Mouse (Mus musculus) heart, adult 2 months (tissue): Measurements from ENCODE around the gene Cmtm4. TPM values are rescaled to one million over a fixed set of nuclear protein-coding genes. Genes with fewer than 3 reads are reported as not detected.
A peak's percentile ranks its signal among the peaks of the same experiment; 100 is the strongest.
"Not testable (repeated sequence)": the region's sequence is repeated elsewhere in the genome, so short reads cannot be mapped to it uniquely, and the experiment has no call there.

ENCODE experiments used
- DNase-seq, 2 experiments: peaks; one replicate each; pipeline ENCODE4 v3.0.0; 2021
- H3K27ac ChIP-seq: fragments of 200-600 bp; 2 replicates; pipeline ENCODE4 v1.8.1; 2022
- H3K27me3 ChIP-seq: fragments of 200-500 bp; 2 replicates; pipeline ENCODE4 v1.6.1; 2012; ENCODE audit warnings: mild to moderate bottlenecking, low read length, inconsistent platforms, mixed read lengths; ENCODE audit not compliant: control insufficient read depth, insufficient read depth
- H3K36me3 ChIP-seq: fragments of 200-500 bp; 2 replicates; pipeline ENCODE4 v1.6.1; 2012; ENCODE audit warnings: low read length, inconsistent platforms; ENCODE audit not compliant: control insufficient read depth, insufficient read depth
- H3K4me1 ChIP-seq: fragments of 200-500 bp; 2 replicates; pipeline ENCODE4 v1.6.1; 2011; ENCODE audit warnings: low read length; ENCODE audit not compliant: control insufficient read depth, insufficient read depth
- H3K4me3 ChIP-seq: fragments of 200-600 bp; 2 replicates; pipeline ENCODE4 v1.8.1; 2022
- H3K79me2 ChIP-seq: fragments of 200-500 bp; replicated peaks from 2 replicates; pipeline ENCODE4 v1.6.1; 2012; ENCODE audit warnings: mild to moderate bottlenecking, inconsistent platforms, low read length, moderate library complexity, mixed read lengths; ENCODE audit not compliant: control insufficient read depth, insufficient read depth
- H3K9ac ChIP-seq: fragments of 200-500 bp; 2 replicates; pipeline ENCODE4 v1.6.1; 2012; ENCODE audit warnings: low read depth, mild to moderate bottlenecking, control low read depth, inconsistent platforms, low read length, mixed read lengths
- CTCF ChIP-seq: fragments of 200-600 bp; IDR thresholded peaks from 2 replicates; pipeline ENCODE4 v1.8.1; 2022; ENCODE audit warnings: antibody characterized with exemption, mild to moderate bottlenecking, moderate library complexity
- EP300 ChIP-seq: fragments of 200-500 bp; IDR thresholded peaks from 2 replicates; pipeline ENCODE4 v1.6.1; 2011; ENCODE audit warnings: low read depth, low read length, control low read depth; ENCODE audit not compliant: insufficient read depth
- POLR2A ChIP-seq: fragments of 200-500 bp; IDR thresholded peaks from 2 replicates; pipeline ENCODE4 v1.6.1; 2011; ENCODE audit warnings: mild to moderate bottlenecking, low read depth, low read length, control low read depth; ENCODE audit not compliant: insufficient read depth
- WGBS: fragments of 180-500 bp; shearing (Covaris S2); methylation state at CpG from one replicate; pipeline ENCODE4 v1.1.7; 2018; 5-methylcytosine and 5-hydroxymethylcytosine counted together
- intact Hi-C: fragments of 180-260 bp; cut with DNase I; formaldehyde crosslinking; loops from one replicate; pipeline ENCODE4 v1.15.1; 2025
- polyA plus RNA-seq: library from polyadenylated mRNA; depleted of rRNA; stranded (reverse); fragments of >200 nt; gene quantifications from 2 replicates; pipeline ENCODE4 v1.2.3, GENCODE M21; 2012
- total RNA-seq, 2 experiments: library from RNA; stranded (reverse); gene quantifications; 2 replicates each; pipeline ENCODE4 v1.2.3; 2021

Cmtm4 gene
- total and polyA plus RNA-seq, 3 experiments, result 7.3 to 11.4 (median 10.0) TPM

- intact Hi-C loops, result loop anchor here (10.0 kb wide), 1 partner anchor 228 kb away; the partner anchor contains the start of gene Cdh5
- Histone ChIP-seq H3K27me3 (no peaks in the 10 kb centered on the region), H3K27ac (no peak overlapping the region)
Observed at GRCm38 (mm10) chr8:104332665-104333631, 62.7 kb downstream of the Cmtm4 start.

DNA sequence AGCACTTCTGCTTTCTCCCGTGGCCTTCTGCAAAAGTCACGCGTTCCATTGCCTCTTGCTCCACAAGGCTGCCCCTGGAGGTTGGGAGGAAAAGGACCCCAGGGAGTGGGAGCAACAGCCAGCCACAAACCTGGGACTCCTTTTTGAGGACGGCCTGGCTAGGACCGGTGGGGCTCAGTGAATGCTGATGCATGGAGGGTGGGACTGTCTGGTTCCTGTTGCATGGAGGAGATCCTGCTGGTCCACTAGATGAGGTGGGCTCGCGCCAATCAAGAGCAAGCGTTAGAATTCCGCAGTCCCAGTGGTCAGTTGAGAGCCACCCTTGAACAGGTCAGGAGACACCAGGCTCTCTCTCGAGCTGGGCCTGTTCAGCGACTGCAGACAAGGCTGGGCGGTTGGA lies 73.7 kb downstream of the Cmtm4 start, which contains the start of gene Cmtm2b:
Cmtm2b (plus strand) TSS at position 301 of the 400 bp plus-strand sequence.
- not testable (repeated sequence) for H3K27ac ChIP-seq, H3K9ac ChIP-seq, H3K27me3 ChIP-seq, DNase-seq, H3K79me2 ChIP-seq, H3K4me1 ChIP-seq, H3K4me3 ChIP-seq, H3K36me3 ChIP-seq
- intact Hi-C loops, result loop anchor here (1.0 kb wide), 1 partner anchor 29 kb away; the partner anchor contains the start of gene Cmtm2a
- 86% methylated on average over 12 of the region's 12 CpGs for WGBS

More at GRCm38 (mm10) chr8:104332665-104333631, 62.7 kb downstream of the Cmtm4 start:
- TF ChIP-seq EP300, result no peak
- peak; percentile 17; the same call in 1 of the 2 replicates for TF ChIP-seq CTCF
- H3K4me3 ChIP-seq, result no peak overlapping the region
- no peaks in the 10 kb centered on the region; the same call in 1 of the 2 replicates for H3K4me1 ChIP-seq
- 50% methylated on average over 5 of the region's 5 CpGs for WGBS
- H3K79me2 ChIP-seq, result no peaks in the 10 kb centered on the region
- H3K9ac ChIP-seq, result no peak overlapping the region
- no peak for DNase-seq
- no peaks in the 10 kb centered on the region for H3K36me3 ChIP-seq

DNA sequence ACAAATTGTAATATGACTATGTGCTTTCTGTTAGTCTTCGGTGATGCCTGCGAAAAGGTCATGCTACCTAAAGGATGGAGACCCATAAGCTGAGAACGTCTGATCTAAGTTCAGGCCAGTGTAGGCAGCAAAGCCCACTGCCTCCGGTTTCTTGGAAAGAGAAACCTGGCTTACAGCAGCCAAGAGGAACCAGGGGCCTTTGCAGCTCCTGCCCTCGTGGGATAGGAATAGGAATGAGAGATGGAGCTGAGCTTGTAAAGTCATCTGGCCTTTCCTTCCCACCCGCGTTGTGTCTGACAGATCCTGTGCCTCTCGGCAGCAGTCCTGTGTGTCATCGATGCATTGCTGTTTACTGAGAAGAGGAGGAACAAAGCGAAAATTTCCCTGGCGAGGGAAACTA lies 74.3 kb downstream of the Cmtm4 start, which contains the start of gene Gm11020:
Gm11020 (plus strand) TSS at position 301 of the 400 bp plus-strand sequence.
- not testable (repeated sequence) for H3K4me1 ChIP-seq, H3K79me2 ChIP-seq, H3K27me3 ChIP-seq, H3K27ac ChIP-seq, H3K36me3 ChIP-seq, DNase-seq, H3K9ac ChIP-seq, H3K4me3 ChIP-seq
- intact Hi-C loops, result loop anchor here (1.0 kb wide), 1 partner anchor 28 kb away; the partner anchor contains the start of gene Cmtm2a
- WGBS, result 72% methylated on average over 11 of the region's 11 CpGs

DNA sequence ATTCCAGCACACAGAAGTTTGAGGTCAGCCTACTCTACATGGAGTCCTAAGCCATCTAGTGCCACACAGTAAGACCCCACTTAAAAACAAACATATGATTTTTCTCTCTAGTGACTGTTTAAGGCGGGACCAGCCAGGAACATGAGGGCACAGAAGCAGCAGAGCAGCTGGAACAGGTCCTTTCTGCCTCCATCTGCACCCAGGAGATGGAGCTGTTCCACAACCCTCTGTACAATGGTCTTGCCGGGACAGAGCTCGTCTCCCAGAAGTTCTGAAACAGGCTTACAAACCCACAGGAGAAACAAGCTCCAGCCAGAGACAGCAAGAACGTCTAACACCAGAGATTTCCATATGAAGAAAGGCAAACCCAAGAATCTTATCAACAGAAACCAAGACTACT lies 82.3 kb downstream of the Cmtm4 start:
- DNase-seq, result peak in 1 of 2 experiments; percentile 34
- no peak for TF ChIP-seq POLR2A
- peak; percentile 70 for TF ChIP-seq CTCF
- peak; percentile 75; the same call in 1 of the 2 replicates for TF ChIP-seq EP300
- no peaks in the 10 kb centered on the region for H3K27me3 ChIP-seq
- no peak overlapping the region for H3K4me3 ChIP-seq
- no peaks in the 10 kb centered on the region for H3K4me1 ChIP-seq
- no peaks in the 10 kb centered on the region for H3K79me2 ChIP-seq
- no peaks in the 10 kb centered on the region for H3K36me3 ChIP-seq
- 20% methylated on average over 4 of the region's 4 CpGs for WGBS
- H3K27ac ChIP-seq, result no peak overlapping the region
- intact Hi-C loops, result loop anchor here (1.0 kb wide), 1 partner anchor 27 kb away; no protein-coding TSS in a partner anchor
- H3K9ac ChIP-seq, result no peak overlapping the region

DNA sequence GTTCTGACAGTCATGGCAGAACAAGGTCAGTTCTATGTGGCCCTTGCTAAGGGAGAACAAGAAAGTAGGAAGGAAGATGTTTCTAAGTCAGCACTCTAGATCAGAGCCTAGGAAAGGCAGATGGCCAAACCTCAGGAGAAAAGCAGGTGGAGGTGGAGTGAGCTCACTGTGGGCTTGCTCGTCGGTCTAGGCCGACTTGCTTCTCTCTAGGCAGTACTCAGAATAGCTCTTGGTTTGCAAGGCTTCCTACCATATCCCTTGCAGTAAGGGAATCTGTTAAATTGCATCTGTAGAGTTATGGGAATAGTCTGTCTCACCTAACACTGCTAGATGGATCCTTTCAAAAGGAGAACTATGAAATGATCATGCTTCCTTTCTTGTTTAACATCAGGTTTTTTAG lies 83.6 kb downstream of the Cmtm4 start:
- H3K4me3 ChIP-seq, H3K4me1 ChIP-seq, H3K27ac ChIP-seq, H3K36me3 ChIP-seq, H3K79me2 ChIP-seq, intact Hi-C loops, DNase-seq, H3K9ac ChIP-seq, H3K27me3 ChIP-seq: not testable (repeated sequence)
- 88% methylated on average over 3 of the region's 3 CpGs for WGBS

DNA sequence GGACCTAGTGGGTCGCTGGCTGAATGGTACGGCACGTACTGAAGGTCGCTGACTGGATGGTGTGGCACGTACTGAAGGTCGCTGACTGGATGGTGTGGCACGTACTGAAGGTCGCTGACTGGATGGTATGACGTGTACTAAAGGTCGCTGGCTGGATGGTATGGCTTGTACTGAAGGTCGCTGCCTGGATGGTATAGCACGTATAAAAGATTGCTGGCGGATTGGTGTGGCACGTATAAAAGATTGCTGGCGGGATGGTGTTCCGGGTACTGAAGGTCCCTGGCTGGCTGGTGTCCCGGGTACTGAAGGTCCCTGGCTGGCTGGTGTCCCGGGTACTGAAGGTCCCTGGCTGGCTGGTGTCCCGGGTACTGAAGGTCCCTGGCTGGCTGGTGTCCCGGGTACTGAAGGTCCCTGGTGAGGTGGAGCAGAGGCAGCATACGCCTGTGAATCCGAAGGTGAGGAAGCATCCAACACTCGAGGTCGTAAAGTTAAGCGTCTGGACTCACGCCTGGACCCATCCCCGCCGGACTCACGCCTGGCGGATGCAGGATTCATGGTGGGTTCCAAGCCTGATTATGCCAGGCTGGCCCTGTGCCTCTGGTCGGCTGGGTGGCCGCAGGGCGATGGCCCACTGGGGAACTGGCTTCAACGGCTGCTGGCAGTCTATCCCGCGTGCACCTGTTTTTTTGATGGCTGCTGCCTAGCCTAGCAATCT lies 86.0 kb downstream of the Cmtm4 start, which contains the start of the genes Gm45711 and Cmtm1:
Gm45711 (minus strand) TSS at position 641 of the 715 bp plus-strand sequence.
Cmtm1 (minus strand) TSS at position 705 of the 715 bp plus-strand sequence.
- DNase-seq, result peak; percentile 41 to 53
- H3K4me3 ChIP-seq, H3K4me1 ChIP-seq, intact Hi-C loops, H3K9ac ChIP-seq, H3K27me3 ChIP-seq, H3K79me2 ChIP-seq, H3K27ac ChIP-seq, H3K36me3 ChIP-seq: not testable (repeated sequence)
- 57% methylated on average over 36 of the region's 36 CpGs for WGBS

DNA sequence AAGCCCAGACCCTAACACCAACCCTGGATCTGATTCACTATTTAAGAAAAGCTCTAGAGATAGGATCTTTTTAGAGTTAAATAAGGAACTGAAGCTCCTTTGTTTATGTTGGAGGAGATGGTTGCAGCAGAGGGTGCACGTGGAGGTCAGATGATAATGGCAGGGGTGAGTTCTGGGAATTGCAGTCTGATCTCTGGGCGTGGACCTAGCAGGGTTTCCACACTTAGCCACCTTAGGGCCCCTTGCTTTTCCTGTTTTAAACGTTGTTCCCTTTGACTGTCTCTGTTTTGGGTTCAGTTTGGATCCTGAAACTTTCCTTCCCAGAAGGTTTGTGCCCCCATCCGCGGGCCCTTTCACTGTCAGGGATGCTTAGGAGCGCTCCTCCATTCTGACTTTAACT lies 87.3 kb downstream of the Cmtm4 start:
- H3K4me1 ChIP-seq, H3K9ac ChIP-seq, H3K36me3 ChIP-seq, intact Hi-C loops, H3K27me3 ChIP-seq, H3K79me2 ChIP-seq, H3K4me3 ChIP-seq, DNase-seq, H3K27ac ChIP-seq: not testable (repeated sequence)
- 51% methylated on average over 6 of the region's 6 CpGs for WGBS
